Mouse (Mus musculus) C2C12 (cell line): ENCODE results near the gene Lsm7. TPM values are rescaled to one million over a fixed set of nuclear protein-coding genes. Genes with fewer than 3 reads are reported as not detected.

ENCODE experiments used
- H3K27me3 ChIP-seq: one replicate; pipeline ENCODE4 v1.6.1; 2011; ENCODE audit not compliant: control insufficient read depth, insufficient read depth, insufficient read length
- H3K36me3 ChIP-seq: one replicate; pipeline ENCODE4 v1.6.1; 2011; ENCODE audit not compliant: control insufficient read depth, insufficient read depth
- H3K4me3 ChIP-seq: one replicate; pipeline ENCODE4 v1.5.1; 2011; ENCODE audit warnings: mild to moderate bottlenecking, control low read depth; ENCODE audit not compliant: poor library complexity, insufficient read depth, severe bottlenecking
- H3K79me2 ChIP-seq: one replicate; pipeline ENCODE4 v1.6.1; 2011; ENCODE audit not compliant: control insufficient read depth, insufficient read depth
- H3K79me3 ChIP-seq: one replicate; pipeline ENCODE4 v1.6.1; 2011; ENCODE audit warnings: low read depth, control low read depth
- H3ac ChIP-seq: one replicate; pipeline ENCODE3; 2011; ENCODE audit warnings: low read depth; ENCODE audit not compliant: control insufficient read depth, insufficient read length
- CEBPB ChIP-seq: IDR thresholded peaks from one replicate; pipeline ENCODE4 v1.6.1; 2011; ENCODE audit warnings: low read depth, mild to moderate bottlenecking, control low read depth, moderate library complexity
- CTCF ChIP-seq: IDR thresholded peaks from one replicate; pipeline ENCODE4 v1.5.1; 2011; ENCODE audit not compliant: control insufficient read depth, insufficient read depth, insufficient read length
- FOSL1 ChIP-seq: IDR thresholded peaks from one replicate; pipeline ENCODE4 v1.8.0; 2011; ENCODE audit warnings: mild to moderate bottlenecking, low read length; ENCODE audit not compliant: poor library complexity, insufficient read depth, severe bottlenecking
- MAX ChIP-seq: IDR thresholded peaks from one replicate; pipeline ENCODE4 v1.6.1; 2011; ENCODE audit warnings: mild to moderate bottlenecking, control low read depth
- MYOD1 ChIP-seq: IDR thresholded peaks from one replicate; pipeline ENCODE4 v1.6.1; 2011; ENCODE audit warnings: low read depth; ENCODE audit not compliant: control insufficient read depth, insufficient read length
- MYOG ChIP-seq: IDR thresholded peaks from one replicate; pipeline ENCODE4 v1.6.1; 2011; ENCODE audit not compliant: control insufficient read depth, insufficient read length; ENCODE audit errors: extremely low read depth
- USF1 ChIP-seq: IDR thresholded peaks from one replicate; pipeline ENCODE4 v1.6.1; 2011; ENCODE audit warnings: low read depth, mild to moderate bottlenecking, control low read depth, moderate library complexity
- polyA plus RNA-seq: library from polyadenylated mRNA; unstranded; fragments of >200 nt; fragmentation: generic; extraction: Trizol; gene quantifications from one replicate; pipeline ENCODE4 v1.2.1, GENCODE M21; 2012; ENCODE audit warnings: missing spikeins

Gene Lsm7
- polyA plus RNA-seq, 1 experiment: 297 TPM

DNA sequence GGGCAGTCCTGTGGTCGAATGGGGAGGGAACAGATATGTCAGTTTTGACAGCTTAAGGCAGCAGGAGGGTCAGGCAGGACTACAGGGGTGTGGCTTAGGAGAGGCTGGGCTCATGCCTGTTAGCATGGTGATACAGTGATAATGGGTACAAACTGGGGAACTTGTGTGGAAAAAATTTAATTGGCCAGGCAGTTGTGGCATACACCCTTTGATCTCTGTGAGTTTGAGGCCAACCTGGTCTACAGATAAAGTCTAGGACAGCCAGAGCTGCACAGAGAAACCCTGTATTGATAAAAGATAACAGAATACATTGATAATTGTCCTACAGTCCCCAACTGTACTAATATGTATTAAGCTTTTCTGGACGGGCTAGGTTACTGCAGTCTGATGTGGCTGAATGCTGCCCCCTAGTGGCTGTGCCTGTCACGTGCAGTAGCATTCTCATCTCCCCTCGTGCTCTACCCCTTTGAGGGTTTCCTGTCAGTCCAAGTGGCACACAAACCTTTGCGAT lies 25.2 kb upstream of the Lsm7 start:
- TF ChIP-seq CEBPB (no peak), FOSL1 (no peak), USF1 (peak; percentile 84), MYOD1 (no peak), CTCF (peak; percentile 90), MYOG (no peak), MAX (peak; percentile 96)
- H3K79me2 ChIP-seq: no peaks in the 10 kb centered on the region
- H3K79me3 ChIP-seq: no peaks in the 10 kb centered on the region

DNA sequence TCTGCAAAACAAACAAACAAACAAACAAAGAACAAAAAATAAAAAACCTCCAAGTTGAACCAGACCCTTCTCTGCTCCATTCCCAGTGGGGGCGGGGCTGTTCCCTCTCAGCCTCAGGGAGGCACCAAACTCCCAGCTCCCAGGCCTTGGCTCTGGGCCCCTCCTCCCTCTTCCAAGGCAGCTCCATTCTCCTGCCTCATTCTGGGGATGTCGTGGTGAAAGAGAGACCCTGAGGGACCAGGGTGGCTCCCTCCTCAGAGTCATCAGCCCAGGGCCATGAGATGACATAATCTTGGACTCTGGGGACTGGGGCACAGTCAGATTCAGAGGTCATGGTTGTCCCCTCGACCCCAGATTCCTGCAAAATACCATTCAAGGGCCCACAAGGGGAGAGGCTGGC lies 21.6 kb upstream of the Lsm7 start:
- Histone ChIP-seq H3K27me3 (peaks cover 4% of the 10 kb centered on the region), H3K4me3 (no peak overlapping the region), H3K79me3 (no peaks in the 10 kb centered on the region), H3K79me2 (no peaks in the 10 kb centered on the region), H3K36me3 (no peaks in the 10 kb centered on the region), H3ac (no peak overlapping the region)
- TF ChIP-seq USF1 (no peak), MAX (no peak), CEBPB (no peak), MYOD1 (no peak), FOSL1 (no peak), MYOG (no peak), CTCF (no peak)

More for the DNA sequence above, 25.2 kb upstream of the Lsm7 start:
- no peaks in the 10 kb centered on the region for H3K36me3 ChIP-seq
- H3K27me3 ChIP-seq: peaks cover 4% of the 10 kb centered on the region
- no peak overlapping the region for H3K4me3 ChIP-seq
- no peak overlapping the region for H3ac ChIP-seq

DNA sequence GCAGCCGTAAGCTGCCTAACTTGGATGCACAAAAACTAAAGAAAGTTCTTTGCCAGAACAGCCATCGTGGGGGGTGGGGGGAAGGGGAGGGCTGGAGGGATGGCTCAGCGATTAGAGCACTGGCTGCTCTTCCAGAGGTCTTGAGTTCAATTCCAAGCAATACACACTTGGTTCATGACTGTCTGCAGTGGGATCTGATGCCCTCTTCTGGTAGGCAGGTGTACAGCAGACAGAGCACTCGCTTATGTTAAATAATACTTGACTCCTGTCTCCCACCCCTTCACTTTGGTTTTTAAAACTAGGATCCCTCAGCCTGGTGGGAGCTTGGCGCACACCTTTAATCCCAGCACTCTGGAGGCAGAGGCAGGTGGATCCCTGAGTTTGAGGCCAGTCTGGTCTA lies 21.0 kb upstream of the Lsm7 start:
- Histone ChIP-seq H3K79me3 (no peaks in the 10 kb centered on the region), H3ac (no peak overlapping the region), H3K36me3 (no peaks in the 10 kb centered on the region), H3K4me3 (no peak overlapping the region), H3K79me2 (no peaks in the 10 kb centered on the region), H3K27me3 (peaks cover 4% of the 10 kb centered on the region)
- TF ChIP-seq MAX: no peak
- peak; percentile 63 for TF ChIP-seq CTCF
- no peak for TF ChIP-seq CEBPB

DNA sequence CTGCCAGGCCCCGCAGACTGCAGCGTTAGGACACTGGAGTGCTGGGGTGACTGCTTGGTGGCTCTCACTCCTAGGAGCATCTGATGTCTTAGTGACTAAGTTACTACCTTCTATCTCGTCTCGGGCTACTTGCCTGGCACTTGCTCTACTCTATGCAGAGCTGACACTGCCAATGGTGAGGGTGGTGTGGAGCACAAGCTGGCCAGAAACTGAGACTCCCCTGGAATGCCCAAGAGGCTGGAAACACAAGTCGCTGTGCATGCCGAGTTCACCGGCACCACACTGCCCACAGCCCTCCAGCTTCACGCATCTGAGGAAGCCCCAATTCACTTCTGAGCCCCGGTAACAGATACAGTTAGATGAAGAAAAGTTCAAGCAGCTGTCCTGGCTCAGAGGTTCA lies 19.0 kb upstream of the Lsm7 start:
- no peaks in the 10 kb centered on the region for H3K79me2 ChIP-seq
- no peaks in the 10 kb centered on the region for H3K79me3 ChIP-seq
- H3K4me3 ChIP-seq: no peak overlapping the region
- no peak overlapping the region for H3ac ChIP-seq
- H3K36me3 ChIP-seq: no peaks in the 10 kb centered on the region
- peaks cover 4% of the 10 kb centered on the region for H3K27me3 ChIP-seq
- TF ChIP-seq CEBPB (no peak), CTCF (no peak), MYOD1 (no peak), MYOG (no peak), MAX (no peak), FOSL1 (no peak), USF1 (no peak)

DNA sequence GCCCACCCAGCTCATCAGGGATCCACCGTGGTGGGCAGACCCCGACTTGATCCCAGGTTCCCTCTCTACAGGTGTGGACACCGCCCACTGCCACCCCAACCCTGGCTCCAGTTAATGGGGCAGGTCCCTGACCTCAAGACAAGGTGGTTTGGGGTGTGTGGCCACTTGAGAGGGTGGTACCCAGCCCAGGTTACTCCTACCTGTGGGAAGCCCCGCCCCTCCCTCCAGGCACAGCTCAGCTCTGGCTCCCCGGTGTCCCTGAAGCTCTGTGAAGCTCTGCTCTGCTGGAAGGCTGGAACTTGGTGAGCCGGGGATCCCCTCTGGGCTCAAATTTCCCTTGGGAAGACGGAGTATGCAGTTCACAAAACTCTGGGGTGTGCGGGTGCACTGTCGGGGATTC lies 16.6 kb upstream of the Lsm7 start, which contains the start of gene Tmprss9:
Gene Tmprss9 (plus strand): TSS at position 268 of the 400 bp plus-strand sequence.
- H3K36me3 ChIP-seq: peaks cover 2% of the 10 kb centered on the region
- H3K4me3 ChIP-seq: no peak within 1 kb of the TSS
- H3K27me3 ChIP-seq: peaks cover 4% of the 10 kb centered on the region
- H3ac ChIP-seq: no peak within 1 kb of the TSS
- TF ChIP-seq MYOD1 (no peak), USF1 (no peak), FOSL1 (no peak), CTCF (no peak), MYOG (no peak), CEBPB (no peak), MAX (no peak)
- H3K79me3 ChIP-seq: no peaks in the 10 kb centered on the region
- H3K79me2 ChIP-seq: no peaks in the 10 kb centered on the region

DNA sequence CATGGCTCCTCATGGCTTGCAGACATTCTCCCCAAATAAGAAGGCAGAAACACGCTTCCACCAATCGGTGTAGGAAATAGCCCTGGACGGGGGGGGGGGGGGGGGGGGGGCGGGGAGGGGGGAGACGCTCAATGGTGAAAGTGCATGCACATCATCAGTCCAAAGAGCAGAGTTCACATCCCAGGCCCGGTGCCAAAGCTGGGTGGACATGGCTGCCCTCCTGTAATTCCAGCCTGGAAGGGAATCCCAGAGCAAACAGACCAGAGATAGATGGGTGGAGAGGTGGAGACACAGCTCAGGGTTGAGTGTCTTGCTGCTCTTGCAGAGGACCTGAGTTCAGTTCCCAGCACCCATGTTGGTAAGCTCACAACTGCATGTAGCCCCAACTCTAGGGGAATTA lies 16.0 kb upstream of the Lsm7 start:
- no peaks in the 10 kb centered on the region for H3K79me3 ChIP-seq
- no peak for TF ChIP-seq MYOG
- TF ChIP-seq USF1: no peak
- TF ChIP-seq MYOD1: no peak
- no peak for TF ChIP-seq CEBPB
- TF ChIP-seq MAX: no peak
- H3K36me3 ChIP-seq: peaks cover 5% of the 10 kb centered on the region
- no peak overlapping the region for H3K4me3 ChIP-seq
- H3K79me2 ChIP-seq: no peaks in the 10 kb centered on the region
- peaks cover 4% of the 10 kb centered on the region for H3K27me3 ChIP-seq
- no peak overlapping the region for H3ac ChIP-seq
